Mouse (Mus musculus): ENCODE measurements around the gene Arhgap10.

- no peak for TF ChIP-seq CTCF (IDR thresholded peaks at IDR 0.05; ENCODE audit: extremely low read depth, insufficient read depth, low read length)
- TF ChIP-seq POLR2A (IDR thresholded peaks at IDR 0.05; ENCODE audit: extremely low read depth, insufficient read depth, low read length): no peak
Measured at GRCm38 (mm10) chr8:77473373-77473772, 44.4 kb downstream of the Arhgap10 start.
